Mouse (Mus musculus): ENCODE data around the gene Rpl27.

DNA sequence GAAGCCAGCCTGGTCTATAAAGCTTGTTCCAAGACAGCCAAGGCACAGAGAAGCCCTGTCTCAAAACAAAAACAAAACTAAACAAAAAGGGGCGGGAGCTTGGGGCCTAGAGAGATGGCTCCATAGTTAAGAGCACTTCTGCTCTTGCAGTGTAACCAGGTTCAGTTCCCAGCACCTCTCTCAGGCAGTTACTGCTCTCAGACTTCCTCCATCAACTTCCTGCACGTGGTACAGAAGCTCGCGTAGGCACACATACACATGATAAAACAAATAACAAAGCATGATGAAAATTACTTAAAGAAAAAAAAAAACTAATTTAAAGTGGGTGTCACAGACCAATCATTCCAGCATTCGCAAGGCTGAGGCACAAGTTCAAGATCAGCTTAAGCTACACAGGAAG, 21.9 kb upstream of the Rpl27 start:
- TF ChIP-seq CTCF (conservative IDR thresholded peaks at IDR 0.05 in 1 of 2, IDR thresholded peaks at IDR 0.05 in 1 of 2; ENCODE audit: low read depth in 2 of 2, low read length in 2 of 2), result no peak
- no peak for TF ChIP-seq POLR2A (IDR thresholded peaks at IDR 0.05; ENCODE audit: low read depth, low read length)
- TF ChIP-seq GABPA (IDR thresholded peaks at IDR 0.05; ENCODE audit: insufficient replicate concordance, low read depth, low read length), result no peak
- no peak for TF ChIP-seq RAD21 (IDR thresholded peaks at IDR 0.05; ENCODE audit: low read depth, low read length)
- TF ChIP-seq ZNF384 (IDR thresholded peaks at IDR 0.05; ENCODE audit: low read depth, low read length), result no peak
- no peak for TF ChIP-seq ETS1 (conservative IDR thresholded peaks at IDR 0.05; ENCODE audit: low read depth, low read length)
